Mouse (Mus musculus): Measurements from ENCODE around the gene Zfp715.

DNA sequence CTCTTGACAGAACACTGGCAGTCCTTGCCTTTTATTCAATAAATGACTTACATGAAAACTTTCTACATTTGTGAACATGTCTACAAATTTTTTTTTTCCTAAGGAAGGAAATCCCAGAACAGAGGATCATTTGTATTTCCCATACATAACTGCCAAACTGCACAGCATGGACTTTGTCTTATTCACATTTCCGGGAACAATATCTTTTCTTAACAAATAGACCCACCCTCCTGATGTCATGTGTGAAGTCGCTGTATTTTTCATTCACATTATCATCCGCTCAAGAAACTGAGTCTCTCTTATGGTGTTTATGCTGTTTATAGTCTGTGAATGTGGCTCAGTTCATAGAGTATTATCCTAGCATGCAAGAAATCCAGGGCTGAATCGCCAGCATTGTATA, 40.7 kb upstream of the Zfp715 start:
- TF ChIP-seq CTCF (conservative IDR thresholded peaks at IDR 0.05; ENCODE audit: low read length) (no peak), NANOG (IDR thresholded peaks at IDR 0.05; ENCODE audit: borderline replicate concordance, low read length) (no peak), POU5F1 (IDR thresholded peaks at IDR 0.05; ENCODE audit: borderline replicate concordance, low read length) (no peak)
